Mouse (Mus musculus) layer of hippocampus, adult 11-12 months (tissue): ENCODE measurements around the gene Nras.

ENCODE experiments used
- DNase-seq: peaks from one replicate; pipeline ENCODE4 v3.0.0; 2022; ENCODE audit warnings: low spot score

The Nras gene

DNA sequence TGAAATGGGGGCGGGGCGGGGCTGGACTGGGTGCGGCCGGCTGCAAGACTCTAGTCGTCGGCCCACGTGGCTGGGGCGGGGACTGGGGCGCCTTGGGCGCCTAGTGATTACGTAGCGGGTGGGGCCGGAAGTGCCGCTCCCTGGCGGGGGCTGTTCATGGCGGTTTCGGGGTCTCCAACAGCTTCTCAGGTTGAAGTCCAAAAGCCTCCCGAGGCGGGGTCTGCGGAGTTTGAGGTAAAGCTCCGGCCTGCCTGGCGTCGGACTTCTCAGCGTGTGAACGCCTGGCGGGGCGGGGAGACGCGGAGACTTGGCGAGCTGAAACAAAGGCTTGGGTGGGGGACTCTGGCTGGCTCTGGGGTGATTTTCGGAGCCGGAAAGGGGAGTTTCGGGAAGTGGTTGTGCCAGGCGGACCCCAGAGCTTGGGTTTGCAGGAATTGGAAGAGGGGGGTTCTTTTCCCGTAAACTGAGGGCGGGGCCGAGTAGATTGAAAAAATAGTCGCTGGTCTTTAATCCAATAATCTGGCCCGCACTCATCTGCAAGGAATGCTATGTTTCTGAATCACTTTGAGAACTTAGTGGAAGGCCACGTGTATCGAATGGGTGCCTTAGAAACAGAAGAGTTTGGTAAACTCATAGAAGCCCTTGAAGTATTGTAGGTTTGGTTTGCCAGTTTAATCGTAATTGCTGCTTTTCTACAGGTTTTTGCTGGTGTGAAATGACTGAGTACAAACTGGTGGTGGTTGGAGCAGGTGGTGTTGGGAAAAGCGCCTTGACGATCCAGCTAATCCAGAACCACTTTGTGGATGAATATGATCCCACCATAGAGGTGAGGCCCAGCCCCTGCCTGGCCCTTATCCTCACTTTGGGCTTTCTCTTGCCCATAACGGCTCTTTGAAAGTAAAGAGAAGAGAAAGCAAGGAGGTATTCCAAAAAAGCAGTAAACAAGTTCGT, at the start of gene Nras:
Gene Nras, plus strand, starts transcription at position 79 of the 951 bp plus-strand sequence.
- DNase-seq: peak; percentile 92

DNA sequence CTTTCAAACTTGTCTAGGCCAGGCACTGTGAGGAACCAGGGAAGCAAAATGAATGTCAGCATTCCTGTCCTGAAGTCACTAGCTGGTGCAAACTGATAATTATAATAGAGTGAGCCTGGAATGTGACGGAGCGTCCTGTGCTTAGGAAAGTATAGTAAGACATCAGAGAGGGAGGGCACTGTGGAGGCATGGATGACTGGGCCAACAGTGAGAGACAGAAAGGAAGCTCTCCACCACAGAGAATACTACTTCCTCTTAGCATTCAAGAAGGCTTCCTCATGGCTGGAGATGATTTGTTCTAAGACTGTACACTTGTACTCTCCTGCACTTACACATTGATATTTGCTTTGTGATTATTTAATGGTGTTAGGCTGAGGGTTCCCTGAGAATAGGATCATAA, 40.7 kb upstream of the Nras start:
- no peak for DNase-seq

- DNase-seq: no peak
These were observed 38.6 kb upstream of the Nras start for GRCm38 (mm10) chr3:103019462-103019861.

DNA sequence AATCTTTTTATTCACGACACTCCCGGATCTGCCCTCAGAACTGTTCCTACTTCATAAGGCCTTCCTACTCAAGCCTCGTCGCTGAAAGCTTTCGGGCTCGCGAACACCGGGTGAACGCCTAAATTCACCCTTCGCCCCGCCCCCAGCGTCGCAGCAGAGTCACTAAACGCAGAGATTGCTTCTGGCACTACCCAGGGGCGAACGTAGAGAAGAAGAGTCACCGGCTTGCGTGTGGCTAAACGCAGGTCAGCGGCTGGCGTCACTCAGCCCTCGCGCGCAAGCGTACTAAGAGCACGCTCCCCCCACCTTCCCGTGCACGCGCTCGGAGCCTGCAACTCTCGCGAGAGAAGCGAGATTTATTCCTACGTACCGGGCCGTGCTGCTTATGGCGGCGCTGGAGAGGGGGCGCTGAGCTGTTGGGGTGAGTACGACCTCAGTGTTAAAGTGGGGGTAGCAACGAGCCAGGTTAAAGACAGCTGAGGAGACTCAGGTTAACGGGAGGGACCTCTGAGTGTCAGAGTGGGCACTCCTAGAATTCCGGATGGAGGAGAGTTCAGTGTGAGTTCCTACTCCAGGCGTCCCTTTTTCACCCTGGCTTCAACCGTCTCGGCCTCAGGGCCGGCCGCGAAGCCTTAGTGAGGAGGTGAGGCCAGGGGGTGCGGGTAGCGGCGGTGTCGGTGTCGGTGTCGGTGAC, 37.7 kb upstream of the Nras start, which contains the start of gene Csde1:
Gene Csde1, plus strand, starts transcription at position 178 of the 694 bp plus-strand sequence.
- DNase-seq: peak; percentile 98

- DNase-seq: peak; percentile 91
These were observed 37.0 kb upstream of the Nras start for GRCm38 (mm10) chr3:103020943-103021638.

- no peak for DNase-seq
These were observed 31.9 kb upstream of the Nras start for GRCm38 (mm10) chr3:103026174-103026573.

DNA sequence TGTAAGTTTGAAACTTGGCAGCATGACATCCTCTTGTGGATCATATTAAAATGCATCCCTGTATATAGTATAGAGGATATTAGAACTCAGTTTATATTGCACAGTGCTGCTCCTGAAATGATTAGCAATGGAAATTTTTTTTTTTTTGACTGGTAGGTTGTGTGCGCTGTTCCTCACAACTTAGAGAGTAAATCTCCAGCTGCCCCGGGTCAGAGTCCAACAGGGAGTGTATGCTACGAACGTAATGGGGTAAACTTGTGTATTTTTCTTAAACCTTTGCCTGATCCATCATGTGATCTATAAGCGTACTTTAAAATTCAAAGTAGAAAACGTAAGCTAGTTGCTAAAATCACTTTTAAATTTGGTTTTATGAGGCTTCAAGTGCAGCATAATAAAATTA, 17.8 kb upstream of the Nras start:
- no peak for DNase-seq

DNA sequence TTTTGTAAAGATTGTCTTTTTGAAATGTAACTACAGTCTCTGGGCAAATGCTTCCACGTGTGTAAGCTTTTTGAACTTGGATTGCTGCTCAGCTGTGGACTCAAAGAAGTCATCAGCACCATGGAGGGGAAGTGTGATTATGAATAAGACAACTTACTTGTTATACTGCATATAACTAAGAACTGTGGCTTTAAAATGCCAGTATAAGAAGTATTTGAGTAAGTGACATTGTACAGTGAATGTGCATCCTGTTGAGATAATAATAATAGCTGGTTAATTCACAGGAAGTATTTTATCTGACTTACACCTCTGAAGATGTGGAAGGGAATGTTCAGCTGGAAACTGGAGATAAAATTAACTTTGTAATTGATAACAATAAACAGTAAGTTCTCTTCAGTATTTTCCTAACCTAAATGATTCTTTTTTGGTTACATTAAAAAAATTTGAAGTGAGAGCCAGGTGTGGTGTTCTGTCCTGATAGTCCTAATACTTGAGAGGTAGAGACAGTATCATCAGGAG, 17.2 kb upstream of the Nras start:
- DNase-seq: no peak

DNA sequence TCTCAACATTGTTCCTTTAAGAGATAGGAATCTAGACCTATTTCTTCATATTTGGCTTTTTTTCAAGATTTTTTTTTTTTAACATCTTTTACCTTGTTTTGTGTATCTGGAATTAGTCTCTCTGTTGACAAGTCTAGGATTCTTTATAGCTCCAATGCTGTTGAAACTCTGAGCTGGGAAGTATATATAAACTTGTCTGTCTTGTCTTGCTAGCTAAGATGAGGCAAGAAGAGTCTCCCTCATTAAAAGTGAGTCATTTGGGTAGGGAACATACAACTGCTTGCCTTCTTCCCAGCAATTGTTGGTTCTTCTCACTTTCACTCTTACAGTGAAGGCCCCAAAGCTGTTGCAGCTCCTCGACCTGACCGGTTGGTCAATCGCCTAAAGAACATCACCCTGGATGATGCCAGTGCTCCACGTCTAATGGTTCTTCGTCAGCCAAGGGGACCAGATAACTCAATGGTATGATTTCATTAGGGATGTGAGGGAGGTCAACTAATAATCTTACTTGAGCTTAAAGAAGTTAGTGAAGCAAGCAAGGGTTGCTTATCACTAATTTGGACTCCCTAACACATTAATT, 2.0 kb upstream of the Nras start:
- no peak for DNase-seq

GRCm38 (mm10) chr3:103057752-103058151, 333 bp upstream of the Nras start:
- DNase-seq: peak; percentile 9

GRCm38 (mm10) chr3:103066927-103067326, 8.8 kb downstream of the Nras start:
- no peak for DNase-seq

DNA sequence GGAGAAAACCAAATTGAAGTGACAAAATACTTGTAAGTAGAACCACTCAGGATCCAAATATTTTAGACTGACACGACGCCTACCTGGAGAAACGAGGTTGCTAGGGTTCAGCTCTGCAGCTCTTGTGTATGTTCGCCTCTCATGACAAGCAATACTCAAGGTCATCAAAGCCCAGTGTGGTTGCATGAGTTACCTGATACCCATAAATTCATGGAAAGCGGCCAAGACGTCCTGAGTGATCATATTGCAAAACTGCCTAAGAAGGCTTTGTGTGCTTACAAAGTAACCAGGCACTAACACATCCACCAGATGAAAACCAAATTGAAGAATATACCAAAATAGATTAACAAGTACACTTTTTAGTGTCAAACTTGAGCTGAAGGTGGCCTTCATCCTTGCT, 10.9 kb downstream of the Nras start:
- no peak for DNase-seq

DNA sequence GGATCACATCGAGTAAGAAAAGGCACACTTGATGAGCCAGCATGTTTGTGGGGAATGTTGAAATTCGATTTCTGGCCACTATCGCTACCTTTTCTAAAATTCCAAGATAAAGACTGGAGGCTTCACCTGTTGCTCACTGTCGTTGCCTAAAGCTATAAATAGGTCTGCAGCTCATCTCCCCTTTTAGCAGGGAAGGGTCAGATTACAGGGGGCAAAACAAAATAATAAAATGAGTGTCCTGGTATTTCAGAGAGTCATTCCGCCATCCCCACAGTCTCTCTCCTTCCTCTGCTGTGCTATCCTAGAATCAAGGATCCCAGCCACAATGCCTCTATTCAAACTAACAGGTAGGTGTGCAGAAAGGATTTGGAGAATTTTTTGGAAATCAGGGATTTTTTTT, 15.7 kb downstream of the Nras start, which contains the start of gene Ampd1:
Gene Ampd1, plus strand, starts transcription at position 244 of the 400 bp plus-strand sequence.
- DNase-seq: no peak

DNA sequence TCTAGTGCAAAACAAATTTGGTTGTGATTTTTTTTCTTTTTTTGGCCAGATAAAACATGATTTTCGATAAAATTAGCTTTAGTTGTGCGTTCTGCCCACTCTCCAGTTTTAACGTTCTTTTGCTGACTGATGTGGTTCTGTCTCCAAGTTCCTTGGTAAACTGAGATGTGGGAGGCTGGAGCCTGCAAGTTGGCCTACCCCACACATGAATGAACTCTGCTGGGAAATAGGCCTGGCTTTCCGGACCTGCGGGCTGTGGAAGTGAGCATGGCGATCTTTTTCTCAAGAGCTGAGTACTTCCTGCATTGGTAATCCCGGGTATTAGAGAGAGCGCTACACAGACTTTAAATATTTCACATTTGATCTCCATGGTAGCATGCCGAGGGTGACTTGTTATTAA, 17.8 kb downstream of the Nras start:
- DNase-seq: no peak

GRCm38 (mm10) chr3:103076476-103076875, 18.4 kb downstream of the Nras start:
- DNase-seq: no peak

DNA sequence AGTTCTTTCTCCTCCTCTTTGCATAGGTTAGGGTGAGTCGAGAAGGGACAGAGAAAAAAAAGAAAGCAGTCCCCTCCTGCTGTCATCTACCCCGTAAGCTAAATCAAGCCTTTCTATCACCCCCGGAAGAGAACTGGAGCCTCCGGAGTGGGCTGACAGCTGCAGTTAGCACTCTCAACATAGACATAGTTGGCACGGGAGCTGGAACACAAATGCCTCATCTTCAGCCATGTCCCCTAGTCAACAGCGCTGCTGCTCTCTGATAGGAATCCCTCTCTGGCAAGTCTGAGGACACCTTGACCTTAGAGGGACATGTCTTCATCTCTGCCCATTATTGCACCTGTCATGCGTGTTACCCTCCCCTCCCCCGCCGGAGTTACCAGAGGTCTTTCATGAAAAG, 21.2 kb downstream of the Nras start:
- DNase-seq: peak; percentile 6

- no peak for DNase-seq
These were observed 23.0 kb downstream of the Nras start for GRCm38 (mm10) chr3:103081051-103081450.

- DNase-seq: no peak
These were observed 23.9 kb downstream of the Nras start for GRCm38 (mm10) chr3:103081861-103082453.

GRCm38 (mm10) chr3:103082761-103083160, 24.7 kb downstream of the Nras start:
- peak; percentile 10 for DNase-seq

DNA sequence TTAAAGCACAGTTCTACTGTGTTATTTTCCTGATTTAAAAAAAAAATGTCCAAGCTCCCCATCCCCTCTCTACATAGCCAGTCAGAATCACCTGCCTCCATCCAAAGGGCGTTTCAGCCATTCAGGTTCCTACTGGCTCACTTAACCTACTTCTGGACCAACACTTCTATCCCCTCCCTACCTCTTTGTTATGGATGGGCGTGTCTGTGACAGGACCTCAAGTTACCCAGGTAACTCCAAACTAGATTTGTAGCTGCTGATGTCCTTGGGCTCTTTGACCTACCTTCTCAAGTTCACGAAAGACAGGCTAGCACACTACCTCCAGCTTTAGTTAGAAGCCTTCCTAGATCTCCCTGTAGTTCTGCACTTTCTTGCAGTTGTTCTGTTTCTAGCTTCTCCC, 27.9 kb downstream of the Nras start:
- no peak for DNase-seq

DNA sequence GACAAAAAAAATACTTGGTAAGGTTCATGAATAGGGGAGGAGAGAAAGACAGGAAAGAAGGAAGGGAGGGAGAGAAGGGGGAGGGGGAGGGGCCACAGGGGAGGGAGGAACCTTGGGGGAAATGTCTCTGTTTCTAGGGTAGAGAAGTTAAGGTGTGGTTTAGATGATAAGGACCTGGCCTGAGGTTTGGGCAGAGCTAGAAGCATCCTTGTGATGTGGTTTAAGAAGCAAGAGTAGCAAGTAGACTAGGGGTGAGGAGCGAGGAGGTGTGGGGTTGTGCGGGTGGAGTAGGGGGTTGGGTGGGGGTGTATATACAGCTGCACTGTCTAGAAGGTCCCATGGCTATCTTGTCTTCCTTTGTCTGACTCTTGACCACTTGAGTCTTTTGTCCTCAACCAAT, 33.7 kb downstream of the Nras start:
- DNase-seq: no peak
